Mouse (Mus musculus): ENCODE results near the gene Cdk4.

GRCm38 (mm10) chr10:127071203-127071602 lies 7.9 kb downstream of the Cdk4 start:
- TF ChIP-seq CTCF (IDR thresholded peaks at IDR 0.05; ENCODE audit: low read depth, low read length) (no peak), POLR2A (IDR thresholded peaks at IDR 0.05; ENCODE audit: insufficient read depth, low read length) (no peak), EP300 (IDR thresholded peaks at IDR 0.05; ENCODE audit: insufficient read depth, low read depth, low read length) (no peak)
